Mouse (Mus musculus) left cerebral cortex, postnatal 25 days (tissue): ENCODE results near the gene Dus2. TPM values are rescaled to one million over a fixed set of nuclear protein-coding genes. Genes with fewer than 3 reads are reported as not detected.

Experiments used
- DNase-seq, 2 experiments: peaks; one replicate each; pipeline ENCODE4 v3.0.0; 2022; ENCODE audit warnings: low spot score in 2 of 2, mixed read lengths in 1 of 2
- intact Hi-C: fragments of 180-260 bp; cut with DNase I; formaldehyde crosslinking; loops from one replicate; pipeline ENCODE4 v1.15.1; 2025
- microRNA-seq, 2 experiments: library from miRNA; unstranded; fragments of <30 nt; microRNA quantifications; one replicate each; pipeline ENCODE4 v1.2.0; 2022
- total RNA-seq, 2 experiments: library from RNA; stranded (reverse); gene quantifications; 2 replicates each; pipeline ENCODE4 v1.2.3; 2021

The Dus2 gene
- total RNA-seq, 2 experiments from 2014 or later = 16.7 to 18.9 TPM

GRCm38 (mm10) chr8:106063046-106063445, 71.9 kb downstream of the Dus2 start:
- intact Hi-C loops = no loop called here

GRCm38 (mm10) chr8:106066721-106067120, 75.6 kb downstream of the Dus2 start:
- DNase-seq = peak in 1 of 2 experiments; percentile 82
- intact Hi-C loops = no loop called here

More at GRCm38 (mm10) chr8:106063046-106063445, 71.9 kb downstream of the Dus2 start:
- DNase-seq = no peak

- intact Hi-C loops = no loop called here
- peak in 1 of 2 experiments; percentile 61 for DNase-seq
Measured at GRCm38 (mm10) chr8:106069565-106069964, 78.4 kb downstream of the Dus2 start.

GRCm38 (mm10) chr8:106072113-106072512, 81.0 kb downstream of the Dus2 start:
- DNase-seq = no peak
- intact Hi-C loops = no loop called here

GRCm38 (mm10) chr8:106074236-106074635, 83.1 kb downstream of the Dus2 start:
- intact Hi-C loops = no loop called here
- no peak for DNase-seq

- DNase-seq = no peak
- intact Hi-C loops = no loop called here
Measured at GRCm38 (mm10) chr8:106074659-106075058, 83.5 kb downstream of the Dus2 start.

GRCm38 (mm10) chr8:106075161-106075862, 84.2 kb downstream of the Dus2 start:
- intact Hi-C loops = no loop called here
- DNase-seq = peak; percentile 31 to 42

- no peak for DNase-seq
- intact Hi-C loops = no loop called here
Measured at GRCm38 (mm10) chr8:106075863-106076174, 84.7 kb downstream of the Dus2 start.

- intact Hi-C loops = no loop called here
- DNase-seq = no peak
Measured at GRCm38 (mm10) chr8:106076612-106077011, 85.5 kb downstream of the Dus2 start.

GRCm38 (mm10) chr8:106077452-106078067, 86.4 kb downstream of the Dus2 start:
- no peak for DNase-seq
- intact Hi-C loops = no loop called here

GRCm38 (mm10) chr8:106102321-106102720, 111.2 kb downstream of the Dus2 start:
- DNase-seq = no peak
- intact Hi-C loops = no loop called here

Small RNAs within 50 kb of the gene (microRNA-seq; reads per million reads assigned to microRNA genes)
- 0 to 0.67 reads per million in 2 experiments for gene Mir7074

Other genes starting within 250 kb of the Dus2 start
- 10 to 100 TPM; 22.0 to 25.5 TPM for gene Gfod2, start 232.7 kb upstream of the Dus2 start, total RNA-seq
- gene Ranbp10, start 164.0 kb upstream of the Dus2 start, total RNA-seq = 10 to 100 TPM; 24.4 to 25.8 TPM
- gene Tsnaxip1, start 163.6 kb upstream of the Dus2 start, total RNA-seq = not detected
- gene Cenpt, start 138.1 kb upstream of the Dus2 start, total RNA-seq = 10 to 100 TPM; 14.0 to 16.6 TPM
- 10 to 100 TPM; 40.0 to 40.4 TPM for gene Thap11, start 136.2 kb upstream of the Dus2 start, total RNA-seq
- 10 to 100 TPM; 21.8 to 32.1 TPM for gene Nutf2, start 130.8 kb upstream of the Dus2 start, total RNA-seq
- gene Edc4, start 110.5 kb upstream of the Dus2 start, total RNA-seq = 10 to 100 TPM; 58.1 to 62.9 TPM
- 1 to 10 TPM; 3.1 to 3.2 TPM for gene Nrn1l, start 97.8 kb upstream of the Dus2 start, total RNA-seq
- gene Pskh1, start 90.9 kb upstream of the Dus2 start, total RNA-seq = 1 to 10 TPM; 8.1 to 8.5 TPM
- under 1 TPM; 0.85 to 0.96 TPM for gene Ctrl, start 57.5 kb upstream of the Dus2 start, total RNA-seq
- gene Psmb10, start 52.9 kb upstream of the Dus2 start, total RNA-seq = 10 to 100 TPM; 84.9 to 92.0 TPM
- 10 to 100 TPM; 28.0 to 32.5 TPM for gene Lcat, start 48.0 kb upstream of the Dus2 start, total RNA-seq
- 10 to 100 TPM; 20.0 to 23.3 TPM for gene Slc12a4, start 25.2 kb upstream of the Dus2 start, total RNA-seq
- gene Dpep3, start 11.9 kb upstream of the Dus2 start, total RNA-seq = not detected
- gene Dpep2nb, start 14.6 kb downstream of the Dus2 start, total RNA-seq = not detected
- 10 to 100 TPM; 12.8 to 13.8 TPM for gene Ddx28, start 20.5 kb downstream of the Dus2 start, total RNA-seq
- gene Nfatc3, start 67.5 kb downstream of the Dus2 start, total RNA-seq = 10 to 100 TPM in 1 of 2 experiments, 1 to 10 TPM in 1; 9.3 to 12.2 TPM
- gene Esrp2, start 145.6 kb downstream of the Dus2 start, total RNA-seq = not detected
- 10 to 100 TPM; 25.4 to 27.5 TPM for gene Pla2g15, start 159.1 kb downstream of the Dus2 start, total RNA-seq
- gene Slc7a6, start 177.5 kb downstream of the Dus2 start, total RNA-seq = 10 to 100 TPM; 27.6 to 32.4 TPM
- 10 to 100 TPM; 24.2 to 29.5 TPM for gene Slc7a6os, start 219.6 kb downstream of the Dus2 start, total RNA-seq
- gene Prmt7, start 219.6 kb downstream of the Dus2 start, total RNA-seq = 10 to 100 TPM; 34.4 to 37.6 TPM